Mouse (Mus musculus): Measurements from ENCODE around the gene Shd. TPM values are rescaled to one million over a fixed set of nuclear protein-coding genes. Genes with fewer than 3 reads are reported as not detected.

Gene Shd
- polyA plus RNA-seq, 1 experiment from 2014 or later = 6.6 TPM

DNA sequence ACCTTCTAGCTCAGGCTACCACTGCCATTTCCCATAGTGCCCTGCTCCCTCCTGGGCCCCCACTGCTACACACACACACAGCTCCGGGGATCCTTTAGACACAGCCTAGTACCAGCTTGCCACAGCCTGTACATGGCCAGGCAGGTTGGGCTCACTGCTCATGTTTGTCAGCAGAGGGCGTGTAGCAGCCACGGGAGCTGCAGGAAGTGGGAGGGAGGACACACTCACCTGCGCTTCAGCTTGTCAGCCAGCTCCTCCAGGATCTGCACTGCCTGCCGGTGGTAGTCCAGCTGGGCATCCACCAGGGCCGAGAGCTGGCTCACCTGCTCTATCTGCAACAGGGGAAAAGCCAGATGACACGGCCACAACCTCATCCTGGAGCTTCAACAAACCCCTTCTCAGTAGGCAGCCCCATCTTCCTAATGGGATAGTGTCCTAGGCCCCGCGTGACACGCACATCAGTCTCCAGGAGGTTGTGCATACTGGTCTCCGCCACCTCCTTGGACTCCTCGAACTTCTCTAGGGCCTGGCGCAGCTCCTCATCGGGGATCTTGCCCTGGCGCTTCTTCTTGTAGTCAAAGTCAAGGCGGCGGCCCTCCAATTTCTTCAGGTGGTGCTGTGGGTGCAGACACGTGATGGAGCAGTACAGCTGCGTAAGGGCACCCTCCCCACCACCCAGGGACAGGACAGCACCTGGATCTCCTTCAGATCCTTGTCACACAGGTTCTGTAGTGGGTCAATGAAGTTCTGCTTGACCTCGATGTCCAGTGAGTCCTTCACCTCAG, 48.3 kb downstream of the Shd start:
- Histone ChIP-seq H3K36me3 (peaks cover 58% of the 10 kb centered on the region), H3K4me2 (no peak overlapping the region), H3K4me3 (no peak overlapping the region), H3K27ac (no peak overlapping the region), H3K27me3 (no peaks in the 10 kb centered on the region), H3K4me1 (replicated peaks) (peaks cover 35% of the 10 kb centered on the region), H3K9ac (no peak overlapping the region), H3K9me3 (replicated peaks) (no peaks in the 10 kb centered on the region)
- peak; percentile 30; the same call in 1 of the 2 replicates for ATAC-seq (replicated peaks; ENCODE audit: insufficient number of reproducible peaks, insufficient read depth, low FRiP score, low read depth)
- 68% methylated on average over 20 of the region's 20 CpGs for WGBS

GRCm38 (mm10) chr17:56020400-56021084, 50.3 kb downstream of the Shd start:
- 76% methylated on average over 6 of the region's 6 CpGs for WGBS
- no peak overlapping the region for H3K9ac ChIP-seq
- H3K4me3 ChIP-seq = no peak overlapping the region
- ATAC-seq (replicated peaks; ENCODE audit: insufficient number of reproducible peaks, insufficient read depth, low FRiP score, low read depth) = no peak
- no peak overlapping the region for H3K27ac ChIP-seq
- H3K36me3 ChIP-seq = peaks cover 44% of the 10 kb centered on the region
- no peak overlapping the region for H3K4me2 ChIP-seq
- no peaks in the 10 kb centered on the region for H3K9me3 ChIP-seq (replicated peaks)
- H3K4me1 ChIP-seq (replicated peaks) = peaks cover 54% of the 10 kb centered on the region
- no peaks in the 10 kb centered on the region for H3K27me3 ChIP-seq

- H3K4me1 ChIP-seq (replicated peaks) = peaks cover 62% of the 10 kb centered on the region
- WGBS = 82% methylated on average over 4 of the region's 4 CpGs
- no peak overlapping the region for H3K9ac ChIP-seq
These were observed 51.1 kb downstream of the Shd start for GRCm38 (mm10) chr17:56021161-56021910.

DNA sequence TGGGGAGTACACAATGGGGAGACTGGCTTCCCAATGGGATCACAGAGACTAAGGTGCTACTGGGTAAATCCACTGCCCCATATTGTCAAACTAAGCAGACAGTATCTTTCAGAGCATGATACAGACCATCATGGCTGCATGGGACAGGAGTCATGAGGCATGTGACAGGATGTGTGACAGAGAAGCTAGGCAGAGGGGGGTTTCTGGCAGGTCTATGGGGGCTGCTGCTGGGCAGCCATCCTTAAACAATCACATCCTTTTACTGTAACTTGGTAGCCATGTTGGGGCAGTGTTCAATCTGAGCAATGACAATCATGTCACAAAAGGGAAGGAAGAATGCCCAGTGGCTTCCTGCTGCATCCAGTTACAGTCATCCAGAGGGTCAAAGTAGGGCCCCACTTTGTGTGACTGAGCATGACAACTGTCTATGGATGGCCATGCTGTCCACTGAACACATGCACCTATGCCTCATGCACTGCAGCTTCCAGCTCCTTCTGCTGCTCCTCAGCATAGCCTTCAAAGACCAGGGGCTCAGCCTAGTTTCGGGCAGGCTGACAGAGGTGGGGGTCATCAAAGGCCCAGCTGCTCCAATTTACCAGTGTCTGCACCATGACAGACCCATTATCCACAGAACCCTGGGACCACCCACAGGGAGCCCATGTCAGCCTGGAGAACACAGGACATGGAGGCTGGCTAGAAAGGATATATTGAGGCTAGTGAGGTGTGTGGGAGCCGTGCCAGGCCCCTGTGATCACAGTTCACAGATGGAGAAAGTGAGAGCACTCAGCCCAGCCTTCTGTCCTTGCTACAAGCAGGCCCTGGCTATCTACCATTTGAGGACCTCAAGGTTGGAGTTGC, 52.1 kb downstream of the Shd start:
- Histone ChIP-seq H3K4me2 (no peak overlapping the region), H3K27me3 (no peaks in the 10 kb centered on the region), H3K9ac (no peak overlapping the region), H3K4me1 (replicated peaks) (peaks cover 72% of the 10 kb centered on the region), H3K9me3 (replicated peaks) (no peaks in the 10 kb centered on the region), H3K36me3 (peaks cover 26% of the 10 kb centered on the region), H3K4me3 (no peak overlapping the region), H3K27ac (no peak overlapping the region)
- 87% methylated on average over 2 of the region's 2 CpGs for WGBS
- no peak for ATAC-seq (replicated peaks; ENCODE audit: insufficient number of reproducible peaks, insufficient read depth, low FRiP score, low read depth)

More at GRCm38 (mm10) chr17:56021161-56021910, 51.1 kb downstream of the Shd start:
- Histone ChIP-seq H3K4me3 (no peak overlapping the region), H3K27me3 (no peaks in the 10 kb centered on the region), H3K36me3 (peaks cover 36% of the 10 kb centered on the region), H3K9me3 (replicated peaks) (no peaks in the 10 kb centered on the region), H3K27ac (no peak overlapping the region; the same call in 1 of the 2 replicates), H3K4me2 (no peak overlapping the region)
- no peak for ATAC-seq (replicated peaks; ENCODE audit: insufficient number of reproducible peaks, insufficient read depth, low FRiP score, low read depth)

DNA sequence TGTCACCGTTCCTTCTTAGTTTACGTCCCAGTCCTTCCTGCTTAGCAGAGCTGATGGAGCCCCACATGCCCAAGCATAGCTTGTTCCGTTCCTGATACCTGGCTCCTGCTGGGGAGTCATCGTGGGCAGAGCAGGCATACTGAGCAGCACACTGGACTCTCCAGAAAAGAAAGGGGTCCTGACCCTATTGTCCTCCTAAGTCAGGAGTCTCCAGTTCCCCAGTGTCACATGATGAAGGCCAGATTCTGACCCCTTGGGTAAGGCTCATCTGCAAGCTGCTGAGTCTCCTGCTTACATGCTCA, 52.7 kb downstream of the Shd start:
- no peak overlapping the region for H3K4me2 ChIP-seq
- H3K36me3 ChIP-seq = peaks cover 20% of the 10 kb centered on the region
- ATAC-seq (replicated peaks; ENCODE audit: insufficient number of reproducible peaks, insufficient read depth, low FRiP score, low read depth) = no peak
- peaks cover 78% of the 10 kb centered on the region for H3K4me1 ChIP-seq (replicated peaks)
- no peak overlapping the region for H3K27ac ChIP-seq
- H3K9me3 ChIP-seq (replicated peaks) = no peaks in the 10 kb centered on the region
- no peak overlapping the region for H3K4me3 ChIP-seq
- no peak overlapping the region for H3K9ac ChIP-seq
- 76% methylated on average over 4 of the region's 4 CpGs for WGBS
- no peaks in the 10 kb centered on the region for H3K27me3 ChIP-seq

- H3K27ac ChIP-seq = peak overlapping the region; percentile 15; the same call in 1 of the 2 replicates
- peaks cover 16% of the 10 kb centered on the region for H3K36me3 ChIP-seq
- H3K9me3 ChIP-seq (replicated peaks) = no peaks in the 10 kb centered on the region
- H3K4me3 ChIP-seq = no peak overlapping the region
- H3K4me1 ChIP-seq (replicated peaks) = peaks cover 81% of the 10 kb centered on the region
- no peak overlapping the region for H3K9ac ChIP-seq
- no peak overlapping the region for H3K4me2 ChIP-seq
- no peaks in the 10 kb centered on the region for H3K27me3 ChIP-seq
- 44% methylated on average over 5 of the region's 5 CpGs for WGBS
- no peak for ATAC-seq (replicated peaks; ENCODE audit: insufficient number of reproducible peaks, insufficient read depth, low FRiP score, low read depth)
These were observed 53.1 kb downstream of the Shd start for GRCm38 (mm10) chr17:56023386-56023785.

- H3K4me2 ChIP-seq = no peak overlapping the region
- 42% methylated on average over 2 of the region's 2 CpGs for WGBS
- no peak for ATAC-seq (replicated peaks; ENCODE audit: insufficient number of reproducible peaks, insufficient read depth, low FRiP score, low read depth)
- H3K27me3 ChIP-seq = no peaks in the 10 kb centered on the region
- H3K4me3 ChIP-seq = no peak overlapping the region
- no peak overlapping the region for H3K27ac ChIP-seq
- H3K9me3 ChIP-seq (replicated peaks) = no peaks in the 10 kb centered on the region
- H3K36me3 ChIP-seq = peaks cover 8% of the 10 kb centered on the region; the same call in 1 of the 2 replicates
- peaks cover 80% of the 10 kb centered on the region for H3K4me1 ChIP-seq (replicated peaks)
- H3K9ac ChIP-seq = no peak overlapping the region; the same call in 1 of the 2 replicates
These were observed 54.2 kb downstream of the Shd start for GRCm38 (mm10) chr17:56024476-56024875.

GRCm38 (mm10) chr17:56024931-56025330, 54.7 kb downstream of the Shd start:
- no peak overlapping the region for H3K27ac ChIP-seq
- H3K4me3 ChIP-seq = no peak overlapping the region
- H3K4me2 ChIP-seq = no peak overlapping the region
- no peaks in the 10 kb centered on the region for H3K27me3 ChIP-seq
- H3K36me3 ChIP-seq = peaks cover 4% of the 10 kb centered on the region; the same call in 1 of the 2 replicates
- WGBS = 34% methylated on average over 5 of the region's 5 CpGs
- ATAC-seq (replicated peaks; ENCODE audit: insufficient number of reproducible peaks, insufficient read depth, low FRiP score, low read depth) = no peak
- H3K9ac ChIP-seq = no peak overlapping the region
- no peaks in the 10 kb centered on the region for H3K9me3 ChIP-seq (replicated peaks)
- peaks cover 80% of the 10 kb centered on the region for H3K4me1 ChIP-seq (replicated peaks)

Other genes with a start within 250 kb of the Shd start
- 0.24 and 0.30 TPM in 2 replicates for gene Adgre4, start 220.5 kb upstream of the Shd start, polyA plus RNA-seq (2015; fragmentation: Nextera tagmentation; extraction: Ambion mirVana)
- 5.7 and 6.0 TPM in 2 replicates for gene Zfp119a, start 91.5 kb upstream of the Shd start, polyA plus RNA-seq (2015; fragmentation: Nextera tagmentation; extraction: Ambion mirVana)
- gene Zfp959, start 78.4 kb upstream of the Shd start, polyA plus RNA-seq (2015; fragmentation: Nextera tagmentation; extraction: Ambion mirVana) = 6.8 and 8.8 TPM in 2 replicates
- 4.3 and 5.5 TPM in 2 replicates for gene Zfp119b, start 21.0 kb upstream of the Shd start, polyA plus RNA-seq (2015; fragmentation: Nextera tagmentation; extraction: Ambion mirVana)
- 0.87 and 2.2 TPM in 2 replicates for gene Ebi3, start 17.8 kb upstream of the Shd start, polyA plus RNA-seq (2015; fragmentation: Nextera tagmentation; extraction: Ambion mirVana)
- gene Yju2, start 11.4 kb upstream of the Shd start, polyA plus RNA-seq (2015; fragmentation: Nextera tagmentation; extraction: Ambion mirVana) = 13.9 and 18.2 TPM in 2 replicates
- 2.6 and 5.0 TPM in 2 replicates for gene Fsd1, start 16.0 kb downstream of the Shd start, polyA plus RNA-seq (2015; fragmentation: Nextera tagmentation; extraction: Ambion mirVana)
- 13.7 and 17.2 TPM in 2 replicates for gene Stap2, start 35.1 kb downstream of the Shd start, polyA plus RNA-seq (2015; fragmentation: Nextera tagmentation; extraction: Ambion mirVana)
- gene Mpnd, start 35.2 kb downstream of the Shd start, polyA plus RNA-seq (2015; fragmentation: Nextera tagmentation; extraction: Ambion mirVana) = 61.1 and 81.1 TPM in 2 replicates
- 67.0 and 93.4 TPM in 2 replicates for gene Sh3gl1, start 66.2 kb downstream of the Shd start, polyA plus RNA-seq (2015; fragmentation: Nextera tagmentation; extraction: Ambion mirVana)
- gene Chaf1a, start 70.0 kb downstream of the Shd start, polyA plus RNA-seq (2015; fragmentation: Nextera tagmentation; extraction: Ambion mirVana) = 10.1 and 15.0 TPM in 2 replicates
- 42.0 and 45.0 TPM in 2 replicates for gene Ubxn6, start 104.6 kb downstream of the Shd start, polyA plus RNA-seq (2015; fragmentation: Nextera tagmentation; extraction: Ambion mirVana)
- gene Hdgfl2, start 109.2 kb downstream of the Shd start, polyA plus RNA-seq (2015; fragmentation: Nextera tagmentation; extraction: Ambion mirVana) = 65.8 and 86.4 TPM in 2 replicates
- 0.41 and 0.57 TPM in 2 replicates for gene Plin4, start 139.3 kb downstream of the Shd start, polyA plus RNA-seq (2015; fragmentation: Nextera tagmentation; extraction: Ambion mirVana)
- gene Plin5, start 147.1 kb downstream of the Shd start, polyA plus RNA-seq (2015; fragmentation: Nextera tagmentation; extraction: Ambion mirVana) = 1.0 and 1.1 TPM in 2 replicates
- gene Lrg1, start 151.5 kb downstream of the Shd start, polyA plus RNA-seq (2015; fragmentation: Nextera tagmentation; extraction: Ambion mirVana) = 1.0 and 1.3 TPM in 2 replicates
- 0.92 and 1.3 TPM in 2 replicates for gene Sema6b, start 169.9 kb downstream of the Shd start, polyA plus RNA-seq (2015; fragmentation: Nextera tagmentation; extraction: Ambion mirVana)
- 6.7 and 9.2 TPM in 2 replicates for gene Tnfaip8l1, start 192.0 kb downstream of the Shd start, polyA plus RNA-seq (2015; fragmentation: Nextera tagmentation; extraction: Ambion mirVana)
- 62.3 and 80.2 TPM in 2 replicates for gene Mydgf, start 213.5 kb downstream of the Shd start, polyA plus RNA-seq (2015; fragmentation: Nextera tagmentation; extraction: Ambion mirVana)
- 19.7 and 25.7 TPM in 2 replicates for gene Dpp9, start 248.4 kb downstream of the Shd start, polyA plus RNA-seq (2015; fragmentation: Nextera tagmentation; extraction: Ambion mirVana)